Mouse (Mus musculus): Measurements from ENCODE around the gene Pola1. TPM values are rescaled to one million over a fixed set of nuclear protein-coding genes. Genes with fewer than 3 reads are reported as not detected.
"Not testable (repeated sequence)": the region's sequence is repeated elsewhere in the genome, so short reads cannot be mapped to it uniquely, and the experiment has no call there.

Gene Pola1
- total RNA-seq, 2 experiments from 2014 or later = 7.1 to 7.7 TPM

DNA sequence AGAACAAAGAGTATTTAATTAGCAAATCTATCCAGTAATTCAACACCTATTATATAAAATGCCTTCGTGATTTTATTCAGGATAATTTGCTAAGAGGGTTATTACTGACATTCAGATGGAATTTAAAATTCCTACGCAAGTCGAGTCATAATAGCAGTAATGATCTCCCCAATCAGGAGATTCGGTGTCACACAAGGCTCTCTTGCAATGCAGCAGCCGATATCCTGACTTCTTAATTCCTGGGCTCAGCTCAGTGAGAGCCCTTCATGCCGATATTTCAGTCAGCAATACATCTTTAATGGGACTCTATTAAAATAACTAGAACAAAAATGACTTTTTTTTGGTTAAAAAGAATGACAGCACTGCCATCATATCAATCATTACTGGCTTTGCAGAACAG, 134.4 kb downstream of the Pola1 start:
- DNase-seq (ENCODE audit: extremely low spot score in 1 of 2, low spot score in 1 of 2) = no peak

DNA sequence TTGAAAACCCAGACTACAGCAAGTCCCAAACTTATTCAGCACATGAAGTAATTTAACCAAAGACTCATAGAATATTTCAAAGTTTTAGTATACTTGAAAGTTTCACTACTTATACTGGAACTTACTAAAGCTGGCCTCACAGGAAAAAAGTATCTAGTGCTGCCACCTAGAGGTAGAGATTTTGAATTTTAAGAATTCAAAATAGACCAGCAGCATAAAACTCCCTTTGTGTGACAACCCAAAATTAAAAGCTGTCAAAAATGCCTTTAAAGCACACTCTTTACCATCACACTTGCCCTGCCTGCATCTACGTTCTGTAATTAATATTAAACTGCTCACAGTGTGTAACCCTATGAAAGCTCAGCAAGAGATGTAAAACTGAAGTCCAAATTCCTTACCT, 166.2 kb downstream of the Pola1 start:
- DNase-seq (ENCODE audit: extremely low spot score in 1 of 2, low spot score in 1 of 2) = no peak

DNA sequence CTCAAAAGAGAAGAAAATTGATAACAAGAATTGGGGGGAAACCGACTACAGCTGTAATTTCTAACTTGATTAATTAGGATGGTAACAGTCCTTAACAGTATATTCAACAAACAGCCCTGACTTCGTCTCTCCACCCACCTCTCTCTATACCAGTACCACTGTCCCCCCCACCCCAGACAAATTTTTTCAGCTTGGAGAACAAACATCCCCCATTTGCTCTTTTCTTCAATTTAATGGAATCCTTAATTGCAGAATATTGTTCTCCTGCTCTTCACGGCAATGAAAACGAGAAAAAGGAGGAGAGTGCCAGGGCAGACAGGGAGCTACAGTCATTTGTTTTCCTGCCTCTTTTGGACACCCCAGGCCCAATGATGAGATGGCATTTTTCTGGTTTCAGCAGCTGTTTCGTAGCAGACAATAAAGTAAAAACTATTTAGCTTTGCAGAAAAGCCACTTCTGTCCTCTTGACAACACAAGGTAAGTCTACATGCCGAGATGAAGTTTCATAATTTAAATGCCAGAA, 202.2 kb downstream of the Pola1 start:
- no peak for DNase-seq (ENCODE audit: extremely low spot score in 1 of 2, low spot score in 1 of 2)

DNA sequence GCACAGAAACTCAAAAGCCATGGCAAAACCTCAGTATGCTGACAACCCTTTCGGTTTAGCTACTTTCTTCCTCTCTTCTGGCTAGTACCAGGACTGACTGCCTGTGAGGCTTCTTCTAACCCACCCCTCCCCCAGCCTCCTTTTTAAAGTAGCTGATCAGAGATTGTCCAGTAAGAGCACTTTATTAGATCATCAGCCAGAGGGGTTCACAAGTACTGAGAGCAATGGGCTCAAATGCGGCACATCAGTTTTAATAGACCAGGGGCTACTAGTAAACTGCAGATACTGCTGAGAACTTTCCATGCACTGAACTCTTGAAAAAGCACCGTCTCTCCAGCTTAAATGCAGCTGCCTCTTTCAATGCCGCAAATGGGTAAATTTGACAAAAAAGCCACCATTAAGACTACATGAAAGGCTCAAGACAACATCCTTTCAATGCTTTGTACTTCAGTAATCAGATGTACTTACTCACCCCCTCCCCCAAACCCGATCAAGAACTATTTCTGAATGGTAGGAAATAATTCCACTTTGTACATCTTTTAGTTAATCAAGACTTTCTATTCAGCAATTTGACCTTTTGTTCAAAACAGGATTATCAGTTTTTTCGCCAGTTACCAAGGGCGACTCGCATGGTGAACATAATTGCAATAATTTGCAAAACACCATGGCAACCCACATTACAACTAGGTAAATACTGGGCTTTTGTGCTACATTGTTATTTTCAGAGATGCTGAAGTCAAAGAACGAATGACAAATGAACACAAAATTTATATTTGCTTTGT, 202.8 kb downstream of the Pola1 start:
- DNase-seq (ENCODE audit: extremely low spot score in 1 of 2, low spot score in 1 of 2) = no peak

DNA sequence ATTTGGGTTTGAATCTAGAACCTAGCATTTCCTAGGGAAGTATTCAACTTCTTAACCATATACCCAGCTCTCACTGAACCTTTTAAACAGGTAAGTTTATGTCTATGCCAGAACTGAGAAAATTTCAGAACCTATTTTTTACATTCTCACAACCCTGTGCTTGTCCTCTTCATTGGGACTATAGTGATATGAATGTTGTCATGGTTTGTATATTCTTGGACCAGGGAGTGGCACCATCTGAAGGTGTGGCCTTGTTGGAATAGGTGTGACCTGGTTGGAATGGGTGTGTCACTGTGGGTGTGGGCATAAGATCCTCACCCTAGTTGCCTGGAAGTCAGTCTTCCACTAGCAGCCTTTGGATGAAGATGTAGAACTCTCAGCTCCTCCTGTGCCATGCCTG, 231.1 kb downstream of the Pola1 start:
- not testable (repeated sequence) for DNase-seq (ENCODE audit: extremely low spot score in 1 of 2, low spot score in 1 of 2)

DNA sequence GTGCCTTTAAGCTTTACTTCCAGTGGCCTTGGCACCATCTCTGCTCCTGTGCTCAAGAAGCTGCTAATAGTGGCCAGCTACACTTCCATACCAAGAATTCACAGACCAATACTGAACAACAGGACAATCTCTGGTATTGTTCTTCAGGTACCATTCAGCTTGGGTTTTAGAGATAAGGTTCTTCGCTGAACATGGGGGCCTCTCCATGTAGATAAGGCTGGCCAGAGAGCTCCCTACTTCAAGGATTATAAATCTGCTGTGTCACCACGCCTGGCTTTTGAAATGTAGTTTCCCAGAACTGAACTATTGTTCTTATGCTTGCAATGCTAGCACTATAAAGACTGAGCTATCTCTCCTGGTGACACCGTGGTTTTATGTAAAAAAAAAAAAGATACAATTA, 234.9 kb downstream of the Pola1 start:
- DNase-seq (ENCODE audit: extremely low spot score in 1 of 2, low spot score in 1 of 2) = no peak

- DNase-seq (ENCODE audit: extremely low spot score in 1 of 2, low spot score in 1 of 2) = no peak
Observed at GRCm38 (mm10) chrX:93377285-93377972, 254.5 kb downstream of the Pola1 start.

DNA sequence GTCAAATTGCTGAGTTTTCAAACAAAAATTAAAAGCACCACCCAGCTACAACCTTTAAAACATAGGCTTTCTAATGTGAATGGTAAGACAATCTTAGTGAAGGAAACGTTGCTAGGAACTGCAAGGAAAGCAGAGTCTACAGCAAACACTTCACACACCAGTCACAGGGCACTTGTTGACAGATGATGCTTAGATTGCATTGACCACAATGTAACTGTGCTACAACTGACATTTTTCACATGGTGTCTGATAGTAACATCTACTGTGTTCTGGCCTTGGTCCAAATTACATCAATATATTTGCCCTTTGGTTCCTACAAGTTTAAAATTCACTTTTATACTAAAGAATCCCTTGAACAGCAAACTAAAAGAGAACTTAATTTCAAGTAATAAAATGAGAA, 258.5 kb downstream of the Pola1 start:
- no peak for DNase-seq (ENCODE audit: extremely low spot score in 1 of 2, low spot score in 1 of 2)

DNA sequence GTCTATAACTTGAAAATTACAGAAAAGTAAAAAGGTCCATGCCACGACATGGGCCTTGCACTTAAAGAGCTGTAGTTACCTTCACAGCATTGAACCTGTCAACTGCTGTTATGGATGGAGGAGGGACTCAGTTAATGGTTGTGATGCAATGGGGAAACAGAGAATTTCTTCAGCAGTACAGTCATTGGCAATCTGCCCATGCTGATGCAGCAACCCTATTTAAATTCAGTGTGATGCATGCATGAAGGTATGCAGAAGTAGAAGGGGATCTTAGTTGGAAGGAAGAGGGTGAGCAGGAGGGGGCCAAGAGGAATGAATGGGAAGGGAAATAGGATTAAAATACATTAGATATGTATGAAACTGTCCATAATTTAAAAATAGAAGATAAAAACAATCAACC, 262.2 kb downstream of the Pola1 start:
- no peak for DNase-seq (ENCODE audit: extremely low spot score in 1 of 2, low spot score in 1 of 2)

- no peak for DNase-seq (ENCODE audit: extremely low spot score in 1 of 2, low spot score in 1 of 2)
Observed at GRCm38 (mm10) chrX:93368211-93368610, 263.7 kb downstream of the Pola1 start.

DNA sequence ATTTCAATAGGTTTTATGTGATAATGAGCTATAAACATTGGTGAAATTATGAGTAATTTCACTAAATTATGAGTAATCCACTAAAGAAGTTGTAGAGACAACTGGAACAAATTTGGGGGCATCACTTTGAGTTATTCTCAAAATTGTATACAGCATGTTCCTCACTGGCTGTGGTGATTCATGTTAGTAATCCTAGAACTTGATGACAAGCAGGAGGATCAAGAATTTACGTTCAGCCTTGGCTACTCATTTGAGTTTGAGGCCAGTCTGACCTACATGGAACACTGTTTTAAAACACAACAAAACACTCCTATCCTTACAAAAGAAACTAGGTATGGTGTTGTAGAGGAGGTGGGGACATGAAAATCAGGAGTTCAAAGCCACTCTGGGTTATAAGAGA, 310.6 kb downstream of the Pola1 start:
- no peak for DNase-seq (ENCODE audit: extremely low spot score in 1 of 2, low spot score in 1 of 2)

DNA sequence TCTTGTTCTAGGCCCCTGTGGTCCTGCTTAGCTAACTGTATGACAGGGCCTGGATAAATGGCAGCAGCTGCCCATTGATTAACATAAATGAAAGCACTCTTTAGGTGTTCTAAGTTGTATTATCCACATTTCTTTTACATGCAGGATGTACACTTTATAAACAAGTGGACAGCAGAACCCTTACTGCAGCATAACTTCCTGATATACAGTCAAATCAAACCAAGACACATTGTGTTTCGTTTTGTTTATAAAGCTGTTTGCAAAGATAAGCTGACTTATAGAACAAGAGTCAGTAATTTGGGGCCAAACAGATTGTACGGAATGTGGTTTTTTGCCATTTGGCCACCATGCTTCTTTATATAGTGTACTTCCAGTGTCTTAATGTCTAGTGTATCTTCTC, 312.0 kb downstream of the Pola1 start:
- DNase-seq (ENCODE audit: extremely low spot score in 1 of 2, low spot score in 1 of 2) = no peak

GRCm38 (mm10) chrX:93317577-93317976, 314.4 kb downstream of the Pola1 start:
- DNase-seq (ENCODE audit: extremely low spot score in 1 of 2, low spot score in 1 of 2) = no peak

GRCm38 (mm10) chrX:93305780-93306179, 326.2 kb downstream of the Pola1 start:
- DNase-seq (ENCODE audit: extremely low spot score in 1 of 2, low spot score in 1 of 2) = no peak

- no peak for DNase-seq (ENCODE audit: extremely low spot score in 1 of 2, low spot score in 1 of 2)
Observed at GRCm38 (mm10) chrX:93301798-93302197, 330.2 kb downstream of the Pola1 start.

DNA sequence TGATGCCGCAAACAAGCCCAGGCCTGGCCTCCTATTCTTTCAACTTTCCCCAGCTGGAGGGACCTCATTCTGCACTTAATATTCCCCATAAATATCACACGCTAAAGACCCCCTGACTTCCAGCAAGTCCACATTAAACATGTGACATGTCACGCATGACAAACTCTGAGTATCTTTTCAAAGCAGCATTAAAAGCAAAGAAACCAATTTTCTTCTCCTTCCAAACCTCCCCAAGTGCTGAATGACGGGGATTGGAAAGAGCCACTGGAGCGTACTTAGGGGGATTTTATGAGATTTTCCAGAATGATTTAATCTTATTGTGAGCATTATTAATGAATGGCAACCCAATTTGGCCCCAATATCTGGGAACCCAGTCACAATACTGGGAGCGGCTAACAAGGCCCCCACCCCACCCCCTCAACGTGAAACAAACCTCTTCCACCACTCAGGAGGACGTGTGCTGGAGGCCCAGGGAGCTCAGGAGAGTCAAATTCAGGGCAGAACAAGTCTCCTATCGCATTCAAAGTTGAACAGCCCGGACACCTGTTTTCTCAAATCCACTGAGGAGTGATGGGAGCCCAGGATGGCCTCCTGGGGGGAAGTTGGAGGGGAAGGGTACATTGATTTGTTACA, 331.7 kb downstream of the Pola1 start:
- no peak for DNase-seq (ENCODE audit: extremely low spot score in 1 of 2, low spot score in 1 of 2)

DNA sequence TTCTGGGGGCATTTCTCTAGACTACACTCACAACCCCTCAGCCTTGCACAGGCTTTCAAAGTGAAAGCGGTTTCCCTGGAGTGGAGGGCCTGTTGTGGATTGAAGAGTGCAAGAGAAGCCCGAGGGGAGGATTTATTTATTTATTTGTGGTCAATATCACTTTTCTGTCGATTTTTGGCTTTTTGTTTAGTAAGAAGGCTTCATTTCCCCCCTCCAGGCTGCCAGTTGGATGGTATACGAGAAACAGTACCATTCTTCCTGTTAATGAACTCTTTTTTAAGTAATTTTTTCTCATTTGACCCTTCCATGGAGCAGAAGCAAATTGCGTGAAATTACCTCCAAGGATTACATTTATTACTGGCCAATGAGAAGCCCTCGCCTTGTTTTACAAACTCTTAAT, 332.2 kb downstream of the Pola1 start:
- DNase-seq (ENCODE audit: extremely low spot score in 1 of 2, low spot score in 1 of 2) = no peak

GRCm38 (mm10) chrX:93299046-93299626, 332.8 kb downstream of the Pola1 start:
- peak in 1 of 2 experiments; percentile 14 for DNase-seq (ENCODE audit: extremely low spot score in 1 of 2, low spot score in 1 of 2)

DNA sequence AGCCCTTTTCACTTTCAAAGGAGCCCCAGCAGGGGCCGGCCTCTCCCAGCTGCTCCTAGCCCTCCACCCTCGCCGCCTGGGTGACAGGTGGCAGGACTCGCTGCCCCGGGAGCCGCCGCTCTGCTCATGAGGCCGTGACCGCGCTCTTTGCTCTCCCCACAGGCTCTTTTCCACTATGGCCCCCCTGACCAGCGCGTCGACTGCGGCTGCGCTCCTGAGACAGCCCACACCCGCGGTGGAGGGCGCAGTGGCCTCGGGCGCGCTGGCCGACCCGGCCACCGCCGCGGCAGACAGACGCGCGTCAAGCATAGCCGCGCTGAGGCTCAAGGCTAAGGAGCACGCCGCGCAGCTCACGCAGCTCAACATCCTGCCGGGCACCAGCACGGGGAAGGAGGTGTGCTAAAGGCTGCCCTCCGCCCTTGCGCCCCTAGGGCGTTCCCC, 334.9 kb downstream of the Pola1 start:
- DNase-seq (ENCODE audit: extremely low spot score in 1 of 2, low spot score in 1 of 2) = no peak

DNA sequence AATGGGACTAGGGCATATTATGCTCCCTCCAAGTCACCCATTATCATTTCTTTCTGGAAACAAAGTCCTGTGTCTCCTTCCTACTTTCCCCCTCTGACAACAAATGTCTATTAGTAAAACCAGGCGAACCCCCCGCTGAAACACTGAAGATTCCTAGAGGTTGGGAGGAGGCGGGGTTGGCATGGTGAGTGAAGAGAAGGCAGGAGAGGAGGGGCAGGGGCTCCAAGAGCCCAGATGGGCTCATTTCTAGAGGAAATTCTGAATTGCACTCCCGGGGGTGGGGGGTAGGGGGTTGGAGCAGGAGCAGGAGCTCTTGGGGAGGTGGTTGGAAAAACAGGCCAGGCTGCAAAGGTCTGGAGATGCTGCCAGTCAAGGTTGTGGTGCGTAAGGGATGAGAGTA, 336.1 kb downstream of the Pola1 start:
- no peak for DNase-seq (ENCODE audit: extremely low spot score in 1 of 2, low spot score in 1 of 2)

All from layer of hippocampus, postnatal 25 days (tissue).